Mouse (Mus musculus): ENCODE results near the gene Map7. TPM values are rescaled to one million over a fixed set of nuclear protein-coding genes. Genes with fewer than 3 reads are reported as not detected.

Gene Map7
- total RNA-seq, 2 experiments from 2014 or later, result 76.4 to 76.6 TPM

DNA sequence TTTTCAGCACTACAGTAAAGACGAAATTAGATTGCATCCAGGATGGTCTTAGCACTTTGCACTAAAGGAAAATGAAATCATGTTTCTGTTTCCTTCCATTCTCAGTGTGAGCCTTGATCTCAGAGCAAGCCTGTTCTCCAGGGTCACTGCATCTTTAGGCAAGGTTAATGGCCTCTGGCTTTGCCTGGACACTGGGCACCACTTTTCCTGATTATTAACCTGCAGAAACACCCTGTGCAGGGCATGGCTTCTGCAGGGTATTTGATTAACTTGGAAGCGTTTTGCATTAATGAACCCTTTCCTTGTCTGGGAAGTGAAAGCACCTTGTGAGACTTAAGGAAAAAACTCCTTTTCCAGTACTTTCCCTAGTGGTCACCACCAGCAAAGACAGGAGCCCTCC is 111.2 kb downstream of the Map7 start:
- intact Hi-C loops (cut with DNase I), result no loop called here

DNA sequence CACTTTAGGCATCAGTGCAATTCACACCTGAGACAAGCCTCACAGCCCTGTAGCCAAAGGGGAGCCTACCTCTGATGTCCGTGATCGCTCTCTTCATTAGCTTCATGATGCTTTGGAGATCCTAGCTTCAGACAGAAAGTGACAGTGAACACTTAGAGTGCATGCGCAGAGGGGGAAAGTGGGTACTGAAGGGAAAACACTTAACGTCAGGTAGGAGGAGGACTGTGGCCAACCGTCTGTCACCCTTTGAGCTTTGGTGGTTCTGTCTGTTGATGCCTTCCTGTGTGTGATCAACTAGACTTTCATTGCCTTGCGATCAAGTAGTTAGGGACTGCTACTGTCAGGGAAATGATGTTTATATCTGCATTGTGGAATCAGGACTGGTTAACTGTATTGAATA is 114.6 kb downstream of the Map7 start:
- DNase-seq (ENCODE audit: low spot score in 2 of 2), result no peak
- intact Hi-C loops (cut with DNase I), result no loop called here

More for the DNA sequence above, 111.2 kb downstream of the Map7 start:
- no peak for DNase-seq (ENCODE audit: low spot score in 2 of 2)

DNA sequence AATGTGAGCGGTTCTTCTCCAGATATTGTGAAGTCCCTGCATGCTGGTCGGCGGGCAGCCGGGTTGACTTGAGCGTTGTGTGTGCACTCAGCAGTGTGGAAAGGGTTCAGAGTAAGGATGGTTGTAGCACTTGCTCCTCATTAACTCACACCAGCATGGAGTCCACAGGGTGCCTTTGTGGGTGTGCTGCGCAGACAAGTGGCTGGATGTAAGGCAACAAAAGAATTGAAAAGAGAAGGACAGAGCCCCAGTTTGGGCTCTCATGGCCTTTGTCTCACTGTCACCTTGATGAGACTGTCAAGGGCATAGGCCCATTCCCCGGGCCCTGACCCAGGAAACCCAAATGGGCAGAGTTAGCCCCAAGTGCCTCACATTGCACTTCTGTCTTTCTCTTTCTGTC is 116.2 kb downstream of the Map7 start:
- DNase-seq (ENCODE audit: low spot score in 2 of 2), result no peak
- intact Hi-C loops (cut with DNase I), result no loop called here

DNA sequence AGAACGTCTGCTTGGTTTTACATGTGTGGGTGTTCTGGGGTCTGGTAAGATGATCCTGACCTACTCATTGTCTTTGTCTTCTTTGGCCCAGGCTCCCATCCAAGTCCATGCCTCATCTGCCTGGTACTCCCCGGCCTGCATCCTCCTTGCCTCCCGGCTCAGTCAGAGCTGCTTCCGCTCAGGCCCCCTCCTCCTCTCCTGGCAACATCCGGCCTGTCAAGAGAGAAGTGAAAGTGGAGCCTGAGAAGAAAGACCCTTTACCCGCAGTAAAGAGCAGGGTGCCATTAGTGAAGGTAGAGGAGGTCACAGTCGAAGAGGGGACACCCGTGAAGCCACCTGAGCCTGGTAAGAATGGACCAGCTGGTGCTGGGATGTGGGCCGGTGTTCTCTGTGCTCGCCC is 118.8 kb downstream of the Map7 start:
- intact Hi-C loops (cut with DNase I), result no loop called here
- DNase-seq (ENCODE audit: low spot score in 2 of 2), result no peak

DNA sequence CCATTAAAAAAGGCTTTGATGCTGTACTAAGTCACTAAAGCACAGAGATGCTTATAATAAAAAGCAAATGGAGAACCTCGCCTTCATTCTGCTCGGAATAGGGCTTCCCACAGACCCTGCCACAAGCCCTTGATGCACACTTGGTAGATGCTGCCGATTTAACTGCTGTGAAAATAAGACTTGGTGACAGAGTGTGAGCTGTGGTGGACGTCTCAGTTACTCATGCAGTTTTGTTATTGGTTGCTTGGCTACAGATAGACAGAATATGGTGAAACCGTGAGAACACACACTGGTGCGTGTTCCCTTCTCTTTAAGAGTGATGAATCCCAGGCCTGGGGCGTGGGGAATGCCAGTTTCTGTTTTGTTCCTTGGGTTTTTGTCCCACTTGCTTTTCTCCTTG is 120.7 kb downstream of the Map7 start:
- intact Hi-C loops (cut with DNase I), result no loop called here

DNA sequence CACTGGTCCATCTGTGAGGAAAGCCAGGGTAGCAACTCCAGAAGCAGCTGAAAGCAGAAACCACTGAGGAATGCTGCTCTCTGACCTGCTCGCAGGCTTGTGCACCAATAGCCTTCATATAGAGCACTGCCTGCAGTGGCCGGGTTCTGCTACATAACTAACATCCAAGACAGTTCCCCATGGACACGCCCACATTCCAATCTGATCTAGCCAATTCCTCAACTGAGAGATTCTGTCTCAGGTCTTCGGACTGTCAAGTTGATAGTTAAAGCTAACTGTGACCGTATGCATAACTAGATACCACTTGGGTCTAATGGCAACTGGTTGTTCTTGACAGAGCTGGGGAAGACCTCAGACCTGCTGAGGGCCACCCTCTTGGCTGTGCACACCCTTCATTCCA is 124.1 kb downstream of the Map7 start:
- intact Hi-C loops (cut with DNase I), result no loop called here
- no peak for DNase-seq (ENCODE audit: low spot score in 2 of 2)

More for the DNA sequence above, 120.7 kb downstream of the Map7 start:
- DNase-seq (ENCODE audit: low spot score in 2 of 2), result no peak

DNA sequence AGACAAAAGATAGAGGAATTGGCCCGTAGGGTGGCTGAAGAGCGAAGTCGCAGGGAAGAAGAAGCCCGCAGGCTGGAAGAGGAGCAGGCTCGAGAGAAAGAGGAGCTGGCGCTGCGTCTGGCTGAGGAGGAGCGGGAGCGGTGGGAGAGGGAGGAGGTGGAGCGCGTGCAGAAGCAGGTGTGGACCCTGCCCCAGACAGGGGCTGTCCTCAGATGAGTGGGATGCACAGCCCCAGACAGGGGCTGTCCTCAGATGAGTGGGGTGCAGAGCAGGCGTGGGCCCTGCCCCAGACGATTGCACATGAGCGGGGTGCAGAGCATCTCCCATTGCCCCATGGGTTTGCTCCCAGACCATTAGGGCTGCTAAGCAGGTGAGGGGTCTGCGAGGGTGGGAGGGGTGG is 125.0 kb downstream of the Map7 start:
- intact Hi-C loops (cut with DNase I), result no loop called here
- DNase-seq (ENCODE audit: low spot score in 2 of 2), result no peak

DNA sequence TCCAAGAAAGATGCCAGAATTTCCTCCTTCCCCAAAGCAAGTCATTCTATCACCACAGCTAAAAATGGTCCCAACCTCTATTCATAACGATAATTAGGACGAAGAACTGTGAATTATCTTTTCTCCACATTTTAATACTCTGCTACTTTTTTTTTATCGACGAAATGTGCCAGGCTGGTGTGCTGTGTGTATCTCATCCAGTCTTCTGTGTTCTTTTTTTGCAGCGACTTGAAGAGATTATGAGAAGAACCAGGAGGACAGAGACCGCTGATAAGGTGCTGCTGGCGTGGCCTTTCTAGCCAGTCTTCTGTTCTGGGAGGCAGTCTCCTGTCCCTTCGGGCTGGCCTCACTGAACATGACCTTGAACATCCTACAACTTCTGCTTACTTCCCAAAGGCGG is 125.8 kb downstream of the Map7 start:
- no peak for DNase-seq (ENCODE audit: low spot score in 2 of 2)
- intact Hi-C loops (cut with DNase I), result no loop called here

DNA sequence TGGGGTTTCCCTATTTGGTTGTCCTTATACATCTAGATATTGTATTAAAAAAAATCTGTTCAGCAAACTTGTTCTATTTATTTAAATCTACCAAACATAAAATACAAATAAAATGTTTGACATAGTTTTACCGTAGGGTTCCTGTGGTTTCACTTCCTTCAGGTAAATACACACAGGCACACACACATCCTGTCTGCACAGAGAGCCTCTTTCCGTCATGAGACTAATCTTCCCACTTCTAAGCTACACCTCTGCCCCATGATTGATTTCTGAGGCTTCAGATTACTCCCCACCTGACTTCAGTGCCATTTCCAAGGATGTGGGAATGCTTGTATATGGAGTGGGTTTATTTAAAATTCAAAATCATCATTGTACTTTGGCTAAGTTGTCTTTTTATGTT is 133.2 kb downstream of the Map7 start:
- DNase-seq (ENCODE audit: low spot score in 2 of 2), result no peak
- intact Hi-C loops (cut with DNase I), result loop anchor here (5.0 kb wide), 1 partner anchor 134 kb away; the partner anchor contains the start of gene Map7

DNA sequence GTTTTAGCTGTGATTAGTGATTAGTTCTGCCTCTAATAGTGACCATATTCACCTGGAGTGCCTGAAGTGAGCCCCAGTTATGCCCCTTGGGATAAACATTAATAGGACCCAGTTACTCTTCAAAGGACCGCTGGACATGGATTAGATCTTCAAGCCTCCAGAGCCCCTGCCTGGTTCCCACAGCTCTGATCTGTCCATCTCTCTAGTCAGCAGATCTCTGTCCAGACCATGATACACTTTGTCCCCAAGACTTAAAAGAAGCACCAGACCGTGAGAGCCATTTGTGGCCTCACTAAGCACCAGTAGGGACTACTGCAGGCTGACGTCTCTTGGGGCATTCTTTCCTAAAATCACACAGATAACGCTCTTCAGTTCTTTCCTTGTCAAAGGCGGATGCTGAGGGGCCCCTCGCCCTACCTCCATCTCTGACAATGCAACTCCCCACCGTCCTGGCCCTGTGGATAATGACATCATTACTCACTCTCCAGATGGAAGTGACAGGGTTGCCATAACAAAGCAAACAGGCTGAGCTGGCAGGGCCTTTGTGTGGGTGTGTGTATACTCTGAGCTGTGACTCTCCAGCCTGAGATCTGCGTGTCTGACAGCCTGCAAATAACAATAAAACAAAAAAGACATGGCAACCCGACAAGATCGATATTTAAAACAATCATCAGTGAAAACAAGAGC is 137.2 kb downstream of the Map7 start:
- intact Hi-C loops (cut with DNase I), result no loop called here
- peak; percentile 42 to 77 for DNase-seq (ENCODE audit: low spot score in 2 of 2)

DNA sequence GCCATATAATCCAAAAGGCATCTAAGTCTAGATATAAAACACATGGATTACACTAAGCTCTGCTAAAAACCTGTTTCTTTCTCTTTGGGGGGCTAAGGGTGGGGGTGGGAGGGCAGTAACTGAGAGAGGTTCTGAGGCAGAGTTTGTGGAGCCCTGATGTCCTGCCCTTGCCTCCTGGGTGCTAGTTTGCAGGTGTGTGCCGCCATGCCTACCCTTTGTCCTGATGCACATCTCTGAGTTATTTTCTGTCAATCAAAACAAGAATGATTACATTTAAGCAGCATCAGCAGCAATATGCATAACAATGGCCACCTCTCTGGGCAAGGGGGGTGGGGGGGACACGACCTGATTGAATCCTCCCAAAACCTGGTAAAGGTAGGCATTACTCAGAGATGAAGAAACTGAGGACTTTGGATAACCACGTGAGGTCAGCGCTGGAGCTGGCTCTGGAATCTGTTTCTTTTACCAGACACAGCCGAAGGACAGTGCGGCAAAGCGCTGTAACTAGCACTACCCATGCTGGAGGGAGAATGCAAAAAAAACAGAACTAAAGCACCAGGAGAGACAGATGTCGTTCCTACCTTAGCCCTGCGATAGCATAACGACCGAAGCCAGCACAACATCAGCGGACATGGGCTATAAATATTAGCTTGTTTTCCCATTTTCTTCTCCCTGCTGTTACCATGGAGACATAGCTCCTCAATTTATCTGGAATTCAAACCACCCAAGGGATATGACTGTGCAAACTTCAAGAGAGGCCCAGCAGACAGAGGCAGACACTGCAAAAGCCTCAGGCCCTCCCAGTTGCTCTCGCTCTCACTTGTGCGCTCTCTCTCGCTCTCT is 137.9 kb downstream of the Map7 start:
- intact Hi-C loops (cut with DNase I), result no loop called here

DNA sequence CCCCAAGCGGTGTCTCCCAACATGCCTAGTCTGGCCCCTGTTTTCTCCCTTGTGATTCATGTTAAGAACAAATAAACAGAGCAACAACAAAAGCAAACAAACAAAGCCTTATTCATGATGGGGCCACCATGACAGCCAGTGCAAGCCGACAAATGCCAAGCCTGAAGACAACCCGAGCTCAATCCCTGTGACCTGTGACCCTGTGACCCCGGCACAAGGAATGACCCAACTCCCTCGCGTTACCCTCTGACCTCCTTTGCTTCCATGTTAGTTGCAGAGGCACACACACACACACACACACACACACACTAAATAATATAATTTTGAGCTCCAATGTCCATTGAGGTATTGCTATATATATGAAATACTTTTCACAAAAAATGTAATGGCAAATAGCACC is 139.1 kb downstream of the Map7 start:
- no peak for DNase-seq (ENCODE audit: low spot score in 2 of 2)
- intact Hi-C loops (cut with DNase I), result no loop called here

More for the DNA sequence above, 137.9 kb downstream of the Map7 start:
- DNase-seq (ENCODE audit: low spot score in 2 of 2), result peak; percentile 31 to 37

DNA sequence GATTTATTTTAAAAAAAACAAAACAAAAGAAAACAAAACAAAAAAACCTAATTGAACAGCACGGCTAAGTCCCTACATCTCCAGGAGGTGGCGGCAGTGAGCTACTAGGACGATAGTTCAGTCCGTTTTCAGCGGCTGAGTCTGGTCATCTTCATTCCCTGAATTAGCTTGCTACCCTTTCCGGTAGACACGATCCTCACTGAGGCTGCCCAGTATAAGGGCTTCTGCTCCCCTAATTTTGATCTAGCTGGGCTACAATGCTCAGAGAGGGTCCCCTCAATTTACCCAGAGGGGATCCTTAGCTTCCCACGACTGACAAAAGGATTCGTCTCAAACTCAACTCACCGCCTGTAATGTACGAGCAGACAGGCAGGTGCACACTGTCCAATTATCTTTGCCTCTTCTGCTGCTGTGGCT is 142.2 kb downstream of the Map7 start:
- intact Hi-C loops (cut with DNase I), result no loop called here
- DNase-seq (ENCODE audit: low spot score in 2 of 2), result peak; percentile 72 to 84

DNA sequence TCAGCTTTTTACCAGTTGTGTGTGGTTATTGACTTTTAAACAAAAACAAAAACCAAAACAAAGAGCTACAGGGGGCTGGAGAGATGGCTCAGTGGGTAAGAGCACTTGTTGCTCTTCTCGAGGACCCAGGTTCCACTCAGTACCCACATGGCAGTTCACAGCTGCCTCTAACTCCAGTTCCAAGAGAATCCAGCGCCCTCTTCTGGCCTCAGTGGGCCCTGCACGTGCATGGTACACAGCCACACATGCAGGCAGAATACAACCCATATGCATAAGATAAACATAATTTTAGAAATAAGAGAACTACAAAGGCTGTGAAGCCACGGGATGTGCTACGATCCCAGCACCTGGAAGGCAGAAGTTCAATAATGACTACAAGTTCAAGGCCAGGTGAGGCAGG is 147.7 kb downstream of the Map7 start:
- no peak for DNase-seq (ENCODE audit: low spot score in 2 of 2)
- intact Hi-C loops (cut with DNase I), result no loop called here

DNA sequence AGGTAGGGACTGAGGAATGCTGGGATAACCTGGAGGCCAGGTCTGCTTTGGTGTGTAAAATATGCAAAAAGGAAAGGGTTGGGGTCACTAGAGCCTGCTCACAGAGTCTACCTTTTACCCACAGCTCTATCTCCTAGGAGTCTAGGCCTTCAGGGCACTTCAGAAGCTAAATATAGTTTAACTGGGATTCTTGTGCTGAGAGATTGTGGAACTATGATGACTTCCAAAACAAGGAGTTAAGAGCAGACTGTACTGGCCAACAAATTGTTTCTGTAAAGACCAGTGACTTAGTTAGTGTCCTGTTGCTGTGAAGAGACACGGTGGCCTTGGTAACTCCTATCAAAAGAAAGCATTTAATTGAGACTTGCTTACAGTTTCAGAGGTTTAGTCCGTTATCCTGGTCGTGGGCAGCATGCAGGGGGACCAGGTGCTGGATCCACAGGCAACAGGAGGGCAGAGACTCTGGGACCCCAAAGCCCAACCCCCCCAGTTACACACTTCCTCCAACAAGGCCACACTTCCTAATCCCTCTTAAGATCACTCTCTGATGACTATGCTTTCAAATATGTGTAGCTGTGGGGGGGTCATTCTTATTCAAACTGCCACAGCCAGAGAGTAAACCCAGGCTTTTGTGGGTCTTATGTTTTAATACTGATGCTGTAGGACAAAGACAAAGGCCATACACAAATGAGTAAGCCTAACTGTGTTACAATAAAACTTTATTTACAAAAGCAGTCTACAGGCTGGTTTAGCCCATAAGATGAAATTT is 150.1 kb downstream of the Map7 start:
- DNase-seq (ENCODE audit: low spot score in 2 of 2), result no peak
- intact Hi-C loops (cut with DNase I), result no loop called here

DNA sequence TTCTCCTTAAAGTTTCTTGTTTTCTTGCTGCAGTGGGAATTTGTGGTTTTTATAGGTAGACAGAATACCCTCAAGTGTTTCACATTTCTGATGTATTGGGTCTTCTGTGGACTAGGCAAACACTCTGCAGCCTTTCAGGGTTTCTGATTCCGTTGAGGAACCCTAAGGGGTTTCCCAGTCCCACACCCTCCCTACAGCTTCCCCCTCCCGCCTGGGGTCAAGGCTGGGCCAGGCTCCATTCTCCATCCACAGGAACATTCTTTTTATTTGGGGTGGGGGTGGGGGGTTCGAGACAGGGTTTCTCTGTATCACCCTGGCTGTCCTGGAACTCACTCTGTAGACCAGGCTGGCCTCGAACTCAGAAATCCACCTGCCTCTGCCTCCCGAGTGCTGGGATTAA is 150.8 kb downstream of the Map7 start:
- intact Hi-C loops (cut with DNase I), result no loop called here
- no peak for DNase-seq (ENCODE audit: low spot score in 2 of 2)

DNA sequence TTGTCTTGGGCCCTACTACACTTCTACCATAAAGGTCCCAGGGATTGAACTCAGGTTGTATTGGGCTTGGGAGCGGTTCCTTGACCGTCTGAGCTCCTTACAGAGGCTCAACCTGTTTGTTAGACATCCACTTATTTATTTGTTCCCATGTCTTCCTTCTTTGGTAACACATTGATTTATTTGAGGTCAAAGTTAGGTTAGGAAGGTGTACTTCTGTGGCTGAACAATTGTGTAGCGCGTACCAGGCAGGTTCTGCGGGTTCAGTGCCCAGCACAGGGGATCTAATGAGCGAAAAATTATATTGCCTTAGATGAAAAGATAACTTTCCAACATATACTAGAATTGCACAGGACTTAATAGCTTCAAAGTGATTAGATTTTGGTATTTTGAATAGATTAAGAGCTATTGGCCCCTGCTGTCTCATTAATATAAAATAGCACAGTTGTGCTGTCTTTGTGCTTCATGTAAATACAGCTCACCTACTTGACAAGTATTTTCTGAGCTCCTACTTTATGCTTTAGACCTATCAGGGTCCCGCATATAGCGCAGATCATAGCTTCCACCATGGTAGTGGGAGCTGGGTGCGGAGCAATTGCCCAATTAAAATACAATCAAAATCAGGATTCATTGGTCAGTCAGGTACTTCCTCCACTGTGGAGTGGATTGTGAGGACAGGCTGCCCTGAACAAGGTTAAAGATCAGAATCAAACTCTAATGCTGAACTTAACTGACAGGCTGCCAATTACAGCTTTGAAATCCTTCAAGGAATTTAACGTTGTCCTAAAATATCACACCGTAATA is 162.9 kb downstream of the Map7 start:
- intact Hi-C loops (cut with DNase I), result no loop called here
- DNase-seq (ENCODE audit: low spot score in 2 of 2), result no peak

DNA sequence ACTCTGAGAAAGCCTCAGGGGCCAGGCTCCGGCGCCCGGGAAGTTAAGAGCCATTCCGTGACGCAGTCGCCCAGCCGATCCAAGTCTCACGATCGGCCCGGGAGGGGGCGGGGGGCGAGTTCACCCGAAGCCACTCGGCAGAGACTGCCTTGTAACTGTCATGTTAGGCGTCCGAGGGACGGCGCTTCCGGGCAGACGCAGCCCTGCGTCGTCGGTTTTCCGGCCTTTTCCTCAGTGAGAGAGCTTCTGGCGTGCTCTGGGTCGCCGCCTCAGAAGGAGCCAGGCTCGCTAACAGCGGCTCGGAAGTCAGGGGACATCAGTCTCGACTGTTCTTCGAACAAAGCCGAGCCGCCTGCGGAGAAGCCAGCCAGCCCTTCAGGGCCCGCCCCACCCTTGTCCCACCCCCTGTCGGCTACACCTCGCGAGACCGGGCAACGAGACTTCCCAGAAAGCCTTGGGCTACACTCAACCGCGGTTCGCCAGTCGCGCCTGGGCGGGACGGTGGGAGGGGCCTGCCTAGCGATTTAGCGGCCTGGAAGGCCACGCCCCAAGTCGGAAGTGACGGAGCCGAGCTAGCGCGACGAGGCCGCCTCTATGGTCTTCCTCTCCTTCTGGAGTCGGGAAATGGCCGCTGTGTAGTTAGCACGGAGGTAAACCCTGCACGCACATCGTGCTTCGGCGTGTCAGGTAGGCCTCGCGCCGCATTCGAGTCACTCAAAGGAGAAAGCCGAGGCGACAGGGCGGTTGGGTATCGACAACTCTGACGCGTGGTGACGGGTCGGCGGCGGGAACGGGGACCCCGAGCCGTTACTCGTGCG is 163.9 kb downstream of the Map7 start, which contains the start of gene Bclaf1:
TSS of gene Bclaf1 (plus strand) at position 552 of the 818 bp plus-strand sequence.
- peak; percentile 99 to 100 for DNase-seq (ENCODE audit: low spot score in 2 of 2)
- intact Hi-C loops (cut with DNase I), result no loop called here

Measured in left cerebral cortex, postnatal 14 days (tissue).